Comparison of ENCODE assay signal across 10 mouse cellular contexts in genomic region chr8:108709928-108710606, GRCm38 (mm10).
DNase-seq lines count a peak whose midpoint lies in the region; ATAC-seq and TF ChIP-seq lines count a peak whose summit lies in the region.
"Had no signal": no experiment of that assay in that cellular context is flagged by ENCODE, and none has a peak within 500 bp of the region (broad histone marks: within the 10 kb centered on the region; RNA-seq: fewer than 3 reads in every experiment).

No protein-coding gene starts in this region.

- no peak for TF ChIP-seq POLR2A in thymus, adult 2 months (IDR thresholded peaks at IDR 0.05; ENCODE audit: control insufficient read depth, extremely low read depth, insufficient read depth, low read length, poor library complexity)

- 53% methylated on average over 13 of the region's 13 CpGs for WGBS in liver, postnatal 0 days (ENCODE audit: insufficient replicate concordance)
- 42% methylated on average over 13 of the region's 13 CpGs for WGBS in liver, embryonic 12.5 days (ENCODE audit: insufficient replicate concordance)
- 10% methylated on average over 13 of the region's 13 CpGs for WGBS in forebrain, embryonic 10.5 days
- 51% methylated on average over 13 of the region's 13 CpGs for WGBS in intestine, embryonic 16.5 days
- 21% methylated on average over 13 of the region's 13 CpGs for WGBS in neural tube, embryonic 13.5 days
- 94% methylated on average over 13 of the region's 13 CpGs for WGBS in thymus, adult 2 months

- H3K4me2 ChIP-seq in liver, postnatal 0 days (ENCODE audit: low read depth, low read length) = 0 out of 2 replicates have a peak overlapping the region, but pooled peaks have one; percentile 0
- no peak overlapping the region for H3K4me2 ChIP-seq in liver, embryonic 12.5 days
- no peak overlapping the region for H3K4me2 ChIP-seq in intestine, embryonic 16.5 days (ENCODE audit: low read depth, low read length)
- peak overlapping the region; percentile 96 for H3K4me2 ChIP-seq in neural tube, embryonic 13.5 days

- DNase-seq in liver, postnatal 0 days = no peak
- no peak for DNase-seq in forebrain, embryonic 10.5 days (ENCODE audit: extremely low spot score, low spot score)
- DNase-seq in spleen, adult 12 weeks (ENCODE audit: low spot score) = no peak
- no peak for DNase-seq in thymus, adult 2 months
- DNase-seq in layer of hippocampus, postnatal 25 days (ENCODE audit: extremely low spot score in 1 of 2, low spot score in 1 of 2) = no peak
- DNase-seq: cerebellum, adult 9-11 months; right cerebral cortex, postnatal 14 days had no signal

- ATAC-seq in liver, postnatal 0 days = no peak
- ATAC-seq in liver, embryonic 12.5 days = no peak
- no peak for ATAC-seq in intestine, embryonic 16.5 days
- ATAC-seq in neural tube, embryonic 13.5 days (ENCODE audit: low read depth) = no peak

- H3K27me3 ChIP-seq in liver, postnatal 0 days (ENCODE audit: insufficient read depth, low read length) = 0 out of 2 replicates have a peak, but pooled peaks cover 3% of the 10 kb centered on the region
- peaks cover 91% of the 10 kb centered on the region for H3K27me3 ChIP-seq in liver, embryonic 12.5 days (replicated peaks)
- no peaks in the 10 kb centered on the region for H3K27me3 ChIP-seq in forebrain, embryonic 10.5 days (ENCODE audit: poor library complexity, severe bottlenecking)
- H3K27me3 ChIP-seq in intestine, embryonic 16.5 days (replicated peaks; ENCODE audit: control insufficient read depth, insufficient read depth, low read length) = no peaks in the 10 kb centered on the region
- peaks cover 4% of the 10 kb centered on the region for H3K27me3 ChIP-seq in neural tube, embryonic 13.5 days
- peaks cover 13% of the 10 kb centered on the region; the same call in 1 of the 2 replicates for H3K27me3 ChIP-seq in thymus, adult 2 months (ENCODE audit: control insufficient read depth, insufficient read depth, low read length)

- TF ChIP-seq CTCF in liver, postnatal 0 days (IDR thresholded peaks at IDR 0.05; ENCODE audit: low read depth) = no peak
- no peak for TF ChIP-seq CTCF in thymus, adult 2 months (IDR thresholded peaks at IDR 0.05; ENCODE audit: borderline replicate concordance, control insufficient read depth, extremely low read depth, insufficient read depth, low read length, poor library complexity)

- no peaks in the 10 kb centered on the region for H3K9me3 ChIP-seq in liver, postnatal 0 days (ENCODE audit: low read length)
- H3K9me3 ChIP-seq in liver, embryonic 12.5 days (replicated peaks) = no peaks in the 10 kb centered on the region
- H3K9me3 ChIP-seq in forebrain, embryonic 10.5 days = no peaks in the 10 kb centered on the region
- no peaks in the 10 kb centered on the region for H3K9me3 ChIP-seq in intestine, embryonic 16.5 days (ENCODE audit: control insufficient read depth, low read length)
- H3K9me3 ChIP-seq in neural tube, embryonic 13.5 days = no peaks in the 10 kb centered on the region

- no peak overlapping the region for H3K27ac ChIP-seq in liver, postnatal 0 days (ENCODE audit: low read depth)
- H3K27ac ChIP-seq in liver, embryonic 12.5 days = no peak overlapping the region
- H3K27ac ChIP-seq in forebrain, embryonic 10.5 days = peak overlapping the region; percentile 94
- peak overlapping the region; percentile 48; the same call in 1 of the 2 replicates for H3K27ac ChIP-seq in intestine, embryonic 16.5 days (ENCODE audit: low read length)
- peak overlapping the region; percentile 100 for H3K27ac ChIP-seq in neural tube, embryonic 13.5 days (replicated peaks)
- H3K27ac ChIP-seq in thymus, adult 2 months (ENCODE audit: control insufficient read depth, insufficient read depth, low read length) = no peak overlapping the region

- TF ChIP-seq EP300 in liver, postnatal 0 days (IDR thresholded peaks at IDR 0.05; ENCODE audit: low read depth) = no peak

- H3K9ac ChIP-seq in liver, postnatal 0 days (replicated peaks) = no peak overlapping the region
- no peak overlapping the region for H3K9ac ChIP-seq in liver, embryonic 12.5 days
- peak overlapping the region; percentile 45 for H3K9ac ChIP-seq in intestine, embryonic 16.5 days (ENCODE audit: low read depth, low read length)
- H3K9ac ChIP-seq in neural tube, embryonic 13.5 days = peak overlapping the region; percentile 100

- no peak overlapping the region for H3K4me3 ChIP-seq in liver, postnatal 0 days (ENCODE audit: low read depth, low read length)
- H3K4me3 ChIP-seq in liver, embryonic 12.5 days = no peak overlapping the region
- H3K4me3 ChIP-seq in forebrain, embryonic 10.5 days = peak overlapping the region; percentile 25; the same call in 1 of the 2 replicates
- no peak overlapping the region for H3K4me3 ChIP-seq in intestine, embryonic 16.5 days (ENCODE audit: low read length)
- 0 out of 2 replicates have a peak overlapping the region, but pooled peaks have one; percentile 6 for H3K4me3 ChIP-seq in neural tube, embryonic 13.5 days
- H3K4me3 ChIP-seq in thymus, adult 2 months (ENCODE audit: control insufficient read depth, insufficient read depth, low read length) = no peak overlapping the region

- H3K4me1 ChIP-seq in liver, postnatal 0 days (ENCODE audit: insufficient read depth) = peaks cover 35% of the 10 kb centered on the region
- H3K4me1 ChIP-seq in liver, embryonic 12.5 days = peaks cover 67% of the 10 kb centered on the region
- H3K4me1 ChIP-seq in forebrain, embryonic 10.5 days = peaks cover 99% of the 10 kb centered on the region
- peaks cover 73% of the 10 kb centered on the region for H3K4me1 ChIP-seq in intestine, embryonic 16.5 days (ENCODE audit: control insufficient read depth, insufficient read depth, low read length)
- H3K4me1 ChIP-seq in neural tube, embryonic 13.5 days (replicated peaks) = peaks cover 91% of the 10 kb centered on the region
- H3K4me1 ChIP-seq in thymus, adult 2 months (replicated peaks; ENCODE audit: control insufficient read depth, insufficient read depth, low read length) = peaks cover 4% of the 10 kb centered on the region

- H3K36me3 ChIP-seq in liver, postnatal 0 days (replicated peaks; ENCODE audit: insufficient read depth, low read length) = no peaks in the 10 kb centered on the region
- no peaks in the 10 kb centered on the region for H3K36me3 ChIP-seq in liver, embryonic 12.5 days
- no peaks in the 10 kb centered on the region for H3K36me3 ChIP-seq in forebrain, embryonic 10.5 days (replicated peaks)
- no peaks in the 10 kb centered on the region for H3K36me3 ChIP-seq in intestine, embryonic 16.5 days (ENCODE audit: control insufficient read depth, insufficient read depth, low read length)
- no peaks in the 10 kb centered on the region for H3K36me3 ChIP-seq in neural tube, embryonic 13.5 days
- no peaks in the 10 kb centered on the region for H3K36me3 ChIP-seq in thymus, adult 2 months (ENCODE audit: control insufficient read depth, insufficient read depth, low read length)

Comparison
In these comparisons a context has a peak if more than half of its experiments do, and no peak if none do; other contexts are left out.
1. H3K4me2 ChIP-seq: peak in liver, postnatal 0 days (single experiment) and neural tube, embryonic 13.5 days (single experiment); none in liver, embryonic 12.5 days (single experiment) and intestine, embryonic 16.5 days (single experiment).
2. H3K27ac ChIP-seq: peak in forebrain, embryonic 10.5 days (single experiment), intestine, embryonic 16.5 days (single experiment) and neural tube, embryonic 13.5 days (single experiment); none in liver, postnatal 0 days (single experiment), liver, embryonic 12.5 days (single experiment) and thymus, adult 2 months (single experiment).
3. H3K4me3 ChIP-seq: peak in forebrain, embryonic 10.5 days (single experiment) and neural tube, embryonic 13.5 days (single experiment); none in liver, postnatal 0 days (single experiment), liver, embryonic 12.5 days (single experiment), intestine, embryonic 16.5 days (single experiment) and thymus, adult 2 months (single experiment).
4. H3K9ac ChIP-seq: peak in intestine, embryonic 16.5 days (single experiment) and neural tube, embryonic 13.5 days (single experiment); none in liver, postnatal 0 days (single experiment) and liver, embryonic 12.5 days (single experiment).